Mouse (Mus musculus) G1E (cell line): ENCODE results near the gene 3830406C13Rik. TPM values are rescaled to one million over a fixed set of nuclear protein-coding genes. Genes with fewer than 3 reads are reported as not detected.

ENCODE experiments used
- ATAC-seq: 2 replicates; pipeline ENCODE4 v1.8.0; 2016; ENCODE audit warnings: mild to moderate bottlenecking; ENCODE audit not compliant: insufficient number of reproducible peaks, poor library complexity, low FRiP score, severe bottlenecking; ENCODE audit errors: extremely low read depth
- DNase-seq: peaks from one replicate; pipeline ENCODE4 v3.0.0; 2012; ENCODE audit warnings: low spot score
- H3K27me3 ChIP-seq: 2 replicates; pipeline ENCODE4 v1.6.1; 2012; ENCODE audit warnings: mild to moderate bottlenecking, low read length, inconsistent platforms; ENCODE audit not compliant: insufficient read depth
- H3K36me3 ChIP-seq: replicated peaks from 2 replicates; pipeline ENCODE3; 2012; ENCODE audit warnings: mild to moderate bottlenecking, inconsistent platforms
- H3K4me1 ChIP-seq: 2 replicates; pipeline ENCODE4 v1.6.1; 2012; ENCODE audit warnings: low read depth, low read length, inconsistent platforms, mixed read lengths; ENCODE audit not compliant: insufficient read depth
- H3K4me3 ChIP-seq: 2 replicates; pipeline ENCODE4 v1.5.1; 2012; ENCODE audit warnings: low read depth, mild to moderate bottlenecking, inconsistent platforms, low read length, moderate library complexity, mixed read lengths
- H3K9me3 ChIP-seq: replicated peaks from 2 replicates; pipeline ENCODE4 v1.6.1; 2012; ENCODE audit warnings: inconsistent platforms
- CTCF ChIP-seq: IDR thresholded peaks from 2 replicates; pipeline ENCODE4 v1.5.1; 2012; ENCODE audit warnings: low read depth, low read length, inconsistent platforms, mixed read lengths
- GATA1 ChIP-seq: IDR thresholded peaks from 2 replicates; pipeline ENCODE4 v1.6.1; 2012; ENCODE audit warnings: borderline replicate concordance, low read length, inconsistent platforms, mixed read lengths
- GATA2 ChIP-seq: IDR thresholded peaks from 2 replicates; pipeline ENCODE4 v1.6.1; 2012; ENCODE audit warnings: low read depth, low read length, inconsistent platforms, borderline replicate concordance
- POLR2AphosphoS5 ChIP-seq: IDR thresholded peaks from 2 replicates; pipeline ENCODE4 v1.6.1; 2012; ENCODE audit warnings: low read depth, low read length, inconsistent platforms; ENCODE audit not compliant: insufficient replicate concordance
- TAL1 ChIP-seq: conservative IDR thresholded peaks from 2 replicates; pipeline ENCODE4 v1.6.1; 2012; ENCODE audit warnings: low read depth, low read length, inconsistent platforms, mixed read lengths
- polyA plus RNA-seq: library from polyadenylated mRNA; stranded (reverse); fragments of >175 nt; gene quantifications from 2 replicates; pipeline ENCODE4 v1.2.3, GENCODE M21; 2012
- total RNA-seq, 2 experiments: library from RNA; stranded (forward) in 1 of 2; stranded (reverse) in 1 of 2; fragments of 200-1000 nt in 1 of 2; fragments of >200 nt in 1 of 2; fragmentation: Nextera tagmentation in 1 of 2; gene quantifications; 2 replicates each; pipeline ENCODE4 v1.2.3; 2014 to 2017

Gene 3830406C13Rik
- total and polyA plus RNA-seq, 3 experiments = 3.1 to 52.1 (median 30.9) TPM

GRCm38 (mm10) chr14:12337998-12338809 lies 54.2 kb downstream of the 3830406C13Rik start:
- no peak for TF ChIP-seq CTCF
- no peak for TF ChIP-seq POLR2AphosphoS5
- TF ChIP-seq GATA1 = no peak
- TF ChIP-seq GATA2 = no peak
- TF ChIP-seq TAL1 = no peak
- Histone ChIP-seq H3K4me3 (no peak overlapping the region), H3K27me3 (peaks cover 5% of the 10 kb centered on the region; the same call in 1 of the 2 replicates), H3K4me1 (no peaks in the 10 kb centered on the region), H3K36me3 (no peaks in the 10 kb centered on the region), H3K9me3 (peaks cover 5% of the 10 kb centered on the region; the same call in 1 of the 2 replicates)
- DNase-seq = no peak
- no peak for ATAC-seq

- Histone ChIP-seq H3K36me3 (no peaks in the 10 kb centered on the region), H3K4me1 (no peaks in the 10 kb centered on the region), H3K4me3 (no peak overlapping the region), H3K27me3 (peaks cover 8% of the 10 kb centered on the region; the same call in 1 of the 2 replicates), H3K9me3 (peaks cover 12% of the 10 kb centered on the region)
- no peak for DNase-seq
- TF ChIP-seq POLR2AphosphoS5 (no peak), GATA1 (no peak), TAL1 (no peak), CTCF (no peak), GATA2 (no peak)
- no peak for ATAC-seq
Observed at GRCm38 (mm10) chr14:12338811-12339565, 55.0 kb downstream of the 3830406C13Rik start.

- Histone ChIP-seq H3K36me3 (no peaks in the 10 kb centered on the region), H3K4me3 (no peak overlapping the region), H3K4me1 (no peaks in the 10 kb centered on the region), H3K9me3 (peaks cover 24% of the 10 kb centered on the region), H3K27me3 (peaks cover 8% of the 10 kb centered on the region; the same call in 1 of the 2 replicates)
- no peak for ATAC-seq
- no peak for DNase-seq
- TF ChIP-seq GATA1 = no peak
- TF ChIP-seq CTCF = no peak
- TF ChIP-seq TAL1 = no peak
- TF ChIP-seq POLR2AphosphoS5 = no peak
- no peak for TF ChIP-seq GATA2
Observed at GRCm38 (mm10) chr14:12340238-12341074, 56.5 kb downstream of the 3830406C13Rik start.

- ATAC-seq (no peak), DNase-seq (no peak)
- TF ChIP-seq CTCF (no peak), POLR2AphosphoS5 (no peak), TAL1 (no peak)
- Histone ChIP-seq H3K27me3 (peaks cover 13% of the 10 kb centered on the region; the same call in 1 of the 2 replicates), H3K4me1 (no peaks in the 10 kb centered on the region), H3K4me3 (no peak overlapping the region), H3K9me3 (peaks cover 32% of the 10 kb centered on the region), H3K36me3 (no peaks in the 10 kb centered on the region)
Observed at GRCm38 (mm10) chr14:12341075-12341788, 57.3 kb downstream of the 3830406C13Rik start.

GRCm38 (mm10) chr14:12341789-12342457 lies 58.0 kb downstream of the 3830406C13Rik start:
- Histone ChIP-seq H3K27me3 (peaks cover 15% of the 10 kb centered on the region; the same call in 1 of the 2 replicates), H3K36me3 (no peaks in the 10 kb centered on the region), H3K4me1 (no peaks in the 10 kb centered on the region), H3K4me3 (no peak overlapping the region), H3K9me3 (peaks cover 33% of the 10 kb centered on the region)
- DNase-seq (no peak), ATAC-seq (no peak)
- TF ChIP-seq CTCF (no peak), POLR2AphosphoS5 (no peak), TAL1 (no peak), GATA2 (no peak), GATA1 (no peak)
